Comparison of ENCODE assay signal across 10 mouse cellular contexts in the genomic region with DNA sequence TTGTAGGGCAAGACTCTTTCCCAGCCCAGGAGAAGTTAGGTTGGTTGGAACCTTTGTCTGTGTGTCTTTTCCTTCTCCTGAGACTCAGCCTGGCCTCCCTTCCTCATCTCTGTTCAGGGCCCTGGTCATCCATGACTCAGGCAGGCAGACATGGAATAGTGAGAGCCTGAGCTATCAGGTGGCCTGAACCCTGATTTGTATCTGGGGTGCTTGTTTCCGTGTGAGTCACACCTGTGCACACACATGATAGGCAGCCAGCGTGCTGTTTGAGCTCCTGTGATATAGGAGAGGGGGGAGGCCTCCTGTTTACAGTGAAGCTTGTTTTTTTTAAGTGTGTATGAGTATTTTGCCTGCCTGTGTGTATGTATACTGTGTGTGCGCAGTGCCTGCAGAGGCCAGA. TPM values are rescaled to one million over a fixed set of nuclear protein-coding genes. Genes with fewer than 3 reads are reported as not detected.
DNase-seq lines count a peak whose midpoint lies in the region; ATAC-seq and TF ChIP-seq lines count a peak whose summit lies in the region.
"Had no signal": no experiment of that assay in that cellular context is flagged by ENCODE, and none has a peak within 500 bp of the region (broad histone marks: within the 10 kb centered on the region; RNA-seq: fewer than 3 reads in every experiment).

No protein-coding gene starts in this region.

- peaks cover 88% of the 10 kb centered on the region for H3K36me3 ChIP-seq in forebrain, embryonic 14.5 days (ENCODE audit: control insufficient read depth, insufficient read depth, low read length)
- peaks cover 9% of the 10 kb centered on the region for H3K36me3 ChIP-seq in forebrain, embryonic 11.5 days (ENCODE audit: control insufficient read depth, insufficient read depth, low read length)
- H3K36me3 ChIP-seq in macrophage (ENCODE audit: inconsistent target), result peaks cover 26% of the 10 kb centered on the region

- WGBS in forebrain, embryonic 14.5 days, result 90% methylated on average over 3 of the region's 3 CpGs
- WGBS in forebrain, embryonic 11.5 days, result 85% methylated on average over 3 of the region's 3 CpGs
- 29% methylated on average over 3 of the region's 3 CpGs for WGBS in lung, adult 2 months
- WGBS in macrophage (ENCODE audit: missing documents), result 71% methylated on average over 3 of the region's 3 CpGs

- H3K27me3 ChIP-seq in forebrain, embryonic 14.5 days (replicated peaks; ENCODE audit: control insufficient read depth, insufficient read depth, low read length), result no peaks in the 10 kb centered on the region
- no peaks in the 10 kb centered on the region for H3K27me3 ChIP-seq in forebrain, embryonic 11.5 days (ENCODE audit: control insufficient read depth, insufficient read depth, low read length)

- H3K4me1 ChIP-seq in forebrain, embryonic 14.5 days (ENCODE audit: control insufficient read depth, insufficient read depth, low read length), result peaks cover 52% of the 10 kb centered on the region
- peaks cover 38% of the 10 kb centered on the region for H3K4me1 ChIP-seq in forebrain, embryonic 11.5 days (replicated peaks; ENCODE audit: control insufficient read depth, insufficient read depth, low read length)
- peaks cover 63% of the 10 kb centered on the region for H3K4me1 ChIP-seq in lung, adult 2 months (ENCODE audit: control insufficient read depth, insufficient read depth, low read length)
- H3K4me1 ChIP-seq in bone marrow macrophage, adult 2 months (ENCODE audit: control insufficient read depth, insufficient read depth, low read length), result peaks cover 65% of the 10 kb centered on the region

- 0 out of 2 replicates have a peak overlapping the region, but pooled peaks have one; percentile 8 for H3K9ac ChIP-seq in forebrain, embryonic 14.5 days (ENCODE audit: low read length)
- H3K9ac ChIP-seq in forebrain, embryonic 11.5 days (ENCODE audit: low read length), result no peak overlapping the region

- no peak overlapping the region for H3K4me2 ChIP-seq in forebrain, embryonic 14.5 days (ENCODE audit: low read length)
- no peak overlapping the region for H3K4me2 ChIP-seq in forebrain, embryonic 11.5 days (ENCODE audit: low read depth, low read length, severe bottlenecking)
- H3K4me2 ChIP-seq: lung, embryonic 14.5 days had no signal

- H3K79me2 ChIP-seq in macrophage (ENCODE audit: inconsistent target), result peaks cover 95% of the 10 kb centered on the region

- DNase-seq in forebrain, embryonic 14.5 days (ENCODE audit: low spot score), result no peak
- DNase-seq in forebrain, embryonic 11.5 days (ENCODE audit: low spot score), result no peak
- peak; percentile 17 for DNase-seq in lung, adult 2 months
- no peak for DNase-seq in lung, adult 18-20 months
- no peak for DNase-seq in embryo, embryonic 10 days (ENCODE audit: low spot score)
- DNase-seq in layer of hippocampus, adult 9-10 months (ENCODE audit: low spot score), result no peak
- DNase-seq: kidney, postnatal 10 days; lung, embryonic 14.5 days had no signal

- no peak overlapping the region for H3K4me3 ChIP-seq in forebrain, embryonic 14.5 days (ENCODE audit: low read depth, low read length)
- H3K4me3 ChIP-seq in forebrain, embryonic 11.5 days (ENCODE audit: low read depth, low read length), result no peak overlapping the region
- no peak overlapping the region for H3K4me3 ChIP-seq in lung, adult 2 months (replicated peaks; ENCODE audit: extremely low read depth, low read depth, low read length)
- no peak overlapping the region for H3K4me3 ChIP-seq in bone marrow macrophage, adult 2 months (ENCODE audit: insufficient read depth, low read length)
- no peak overlapping the region for H3K4me3 ChIP-seq in macrophage (ENCODE audit: inconsistent target)

- no peak for ATAC-seq in forebrain, embryonic 14.5 days
- no peak for ATAC-seq in forebrain, embryonic 11.5 days (replicated peaks; ENCODE audit: low FRiP score)

- H3K9me3 ChIP-seq in forebrain, embryonic 14.5 days (replicated peaks; ENCODE audit: control insufficient read depth, low read length), result no peaks in the 10 kb centered on the region
- H3K9me3 ChIP-seq in forebrain, embryonic 11.5 days (ENCODE audit: control insufficient read depth, low read length), result no peaks in the 10 kb centered on the region

- H3K27ac ChIP-seq in forebrain, embryonic 14.5 days (ENCODE audit: low read depth, low read length), result no peak overlapping the region
- no peak overlapping the region for H3K27ac ChIP-seq in forebrain, embryonic 11.5 days (ENCODE audit: low read depth, low read length)
- H3K27ac ChIP-seq in bone marrow macrophage, adult 2 months (ENCODE audit: insufficient read depth, low read depth, low read length), result peak overlapping the region; percentile 93
- peak overlapping the region; percentile 99 for H3K27ac ChIP-seq in macrophage

- TF ChIP-seq CTCF in lung, adult 2 months (IDR thresholded peaks at IDR 0.05; ENCODE audit: insufficient read depth, low read length), result no peak
- no peak for TF ChIP-seq CTCF in bone marrow macrophage, adult 2 months (IDR thresholded peaks at IDR 0.05; ENCODE audit: low read depth, low read length)

- TF ChIP-seq POLR2A in lung, adult 2 months (IDR thresholded peaks at IDR 0.05; ENCODE audit: borderline replicate concordance, extremely low read depth, low read depth, low read length), result no peak
- no peak for TF ChIP-seq POLR2A in bone marrow macrophage, adult 2 months (IDR thresholded peaks at IDR 0.05; ENCODE audit: borderline replicate concordance, low read depth, low read length)

RNA-seq across cellular contexts. Expression of a gene that starts 7.7 kb away (rescaled TPM):
- polyA plus RNA-seq in forebrain, embryonic 14.5 days (2014; fragmentation: Nextera tagmentation; extraction: Ambion mirVana), result 23.0 and 24.8 TPM in 2 replicates
- 30.7 and 39.5 TPM in 2 replicates for polyA plus RNA-seq in forebrain, embryonic 11.5 days (2014; fragmentation: Nextera tagmentation; extraction: Ambion mirVana)
- 87.2 and 115 TPM in 2 replicates for polyA plus RNA-seq in lung, adult 2 months (2012; rRNA removed)
- 66.3 and 69.0 TPM in 2 replicates for polyA plus RNA-seq in bone marrow macrophage, adult 2 months (2012; ENCODE audit: insufficient read depth, insufficient read length, missing spikeins)
- 10 to 100 TPM; 15.9 to 99.6 (median 53.2) TPM for total RNA-seq in macrophage (2018; cell fraction: chromatin; rRNA removed)
- total RNA-seq in macrophage (2018; cell fraction: cytosol; rRNA removed), result 100 to 1,000 TPM in 1 of 26 experiments, 10 to 100 TPM in 25; 25.7 to 101 (median 73.3) TPM
- 100 to 1,000 TPM in 4 of 26 experiments, 10 to 100 TPM in 22; 24.4 to 126 (median 65.5) TPM for total RNA-seq in macrophage (2018; cell fraction: nucleus; rRNA removed)
- polyA plus RNA-seq in macrophage (2018), result 33.5 to 58.8 TPM (median 46.5 TPM) in 3 replicates

Comparison
In these comparisons a context has a peak if more than half of its experiments do, and no peak if none do; other contexts are left out.
1. H3K27ac ChIP-seq: peak in bone marrow macrophage, adult 2 months (single experiment) and macrophage (single experiment); none in forebrain, embryonic 14.5 days (single experiment) and forebrain, embryonic 11.5 days (single experiment).